Mouse (Mus musculus) limb, embryonic 13.5 days (tissue): ENCODE results near the gene Ctsw. TPM values are rescaled to one million over a fixed set of nuclear protein-coding genes. Genes with fewer than 3 reads are reported as not detected.
A peak's percentile ranks its signal among the peaks of the same experiment; 100 is the strongest.

Source experiments
- ATAC-seq: fragments of 200-750 bp; cut with Nextera tagmentation; 2 replicates; pipeline ENCODE4 v1.8.0; 2017; ENCODE audit warnings: low read depth, moderate number of reproducible peaks, moderate TSS enrichment; ENCODE audit not compliant: low FRiP score
- H3K27ac ChIP-seq: fragments of 300-500 bp; sonication (generic); 2 replicates; pipeline ENCODE4 v1.5.1; 2015; ENCODE audit warnings: inconsistent platforms, mild to moderate bottlenecking, moderate library complexity
- H3K27me3 ChIP-seq: fragments of 300-500 bp; sonication (generic); 2 replicates; pipeline ENCODE4 v1.6.1; 2015; ENCODE audit warnings: mild to moderate bottlenecking, inconsistent platforms
- H3K36me3 ChIP-seq: fragments of 300-500 bp; sonication (generic); 2 replicates; pipeline ENCODE4 v1.6.1; 2015; ENCODE audit warnings: inconsistent platforms, mild to moderate bottlenecking, moderate library complexity
- H3K4me1 ChIP-seq: fragments of 300-500 bp; sonication (generic); 2 replicates; pipeline ENCODE4 v1.6.1; 2015; ENCODE audit warnings: inconsistent platforms
- H3K4me2 ChIP-seq: fragments of 300-500 bp; sonication (generic); replicated peaks from 2 replicates; pipeline ENCODE4 v1.6.1; 2015; ENCODE audit warnings: inconsistent platforms, mild to moderate bottlenecking, moderate library complexity
- H3K4me3 ChIP-seq: fragments of 300-500 bp; sonication (generic); 2 replicates; pipeline ENCODE4 v1.5.1; 2015; ENCODE audit warnings: moderate library complexity, mild to moderate bottlenecking, inconsistent platforms
- H3K9ac ChIP-seq: fragments of 300-500 bp; sonication (generic); 2 replicates; pipeline ENCODE4 v1.6.1; 2015; ENCODE audit warnings: mild to moderate bottlenecking, inconsistent platforms
- H3K9me3 ChIP-seq: fragments of 300-500 bp; sonication (generic); 2 replicates; pipeline ENCODE4 v1.6.1; 2016; ENCODE audit warnings: inconsistent platforms
- WGBS: fragments of 180-500 bp; shearing (Covaris S2); methylation state at CpG from one replicate; pipeline ENCODE4 v1.1.7; 2015; 5-methylcytosine and 5-hydroxymethylcytosine counted together
- polyA plus RNA-seq: library from polyadenylated mRNA; unstranded; fragments of >200 nt; fragmentation: Nextera tagmentation; extraction: Ambion mirVana; gene quantifications from 2 replicates; pipeline ENCODE4 v1.2.1, GENCODE M21; 2015

Ctsw gene
- polyA plus RNA-seq: 1.7 and 2.3 TPM in 2 replicates

DNA sequence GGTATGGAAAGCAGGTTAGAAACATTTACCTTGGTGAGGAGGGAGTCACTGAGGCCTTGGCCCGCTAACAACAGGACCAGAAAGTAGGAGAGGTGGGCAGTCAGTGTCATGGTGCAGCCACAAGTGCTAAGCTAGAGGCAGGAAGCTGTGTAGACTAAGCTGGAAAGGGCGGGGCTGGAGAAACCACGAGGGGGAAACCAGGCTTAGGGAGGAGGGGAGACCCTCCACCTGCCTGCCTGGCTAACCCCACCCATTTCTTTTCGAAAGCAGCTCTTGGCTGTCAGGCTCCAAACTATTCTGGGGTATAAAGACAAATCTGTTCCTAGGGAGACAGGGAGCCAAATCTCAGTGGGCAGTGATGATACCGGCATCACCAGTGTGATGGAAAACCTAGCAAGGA, at the start of gene Ctsw:
Gene Ctsw (minus strand): TSS at position 134 of the 400 bp plus-strand sequence.
- Histone ChIP-seq H3K27ac (no peak within 1 kb of the TSS), H3K9ac (peak within 1 kb of the TSS; percentile 8; the same call in 1 of the 2 replicates)

DNA sequence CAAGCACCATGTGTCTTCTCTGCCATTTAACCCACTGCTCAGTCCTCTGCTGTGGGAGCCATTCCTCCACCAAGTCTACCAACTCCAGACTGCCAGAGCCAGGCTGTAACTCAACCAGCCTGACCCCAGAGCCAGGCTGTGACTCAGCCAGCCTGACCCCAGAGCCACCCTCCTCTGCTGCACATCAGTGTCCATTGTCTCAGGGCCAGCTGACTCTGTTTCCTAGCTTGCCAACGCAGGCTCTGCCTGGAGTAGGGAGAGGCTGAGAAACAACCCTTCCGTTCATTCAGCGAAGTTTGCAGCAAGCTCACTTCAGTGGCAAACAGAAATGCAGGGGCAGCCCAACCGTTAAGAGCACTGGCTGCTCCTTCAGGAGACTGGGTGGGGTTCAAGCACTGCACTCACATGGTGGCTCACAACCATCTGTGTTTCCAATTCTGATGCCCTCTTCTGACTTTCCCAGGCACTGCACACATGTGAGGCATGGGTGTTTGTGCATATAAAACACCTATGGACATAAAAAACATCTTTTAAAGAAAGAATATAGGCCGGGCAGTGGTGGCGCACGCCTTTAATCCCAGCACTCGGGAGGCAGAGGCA, 48.7 kb upstream of the Ctsw start:
- H3K9me3 ChIP-seq: 0 out of 2 replicates have a peak, but pooled peaks cover 5% of the 10 kb centered on the region
- WGBS: 82% methylated on average over 8 of the region's 8 CpGs
- no peaks in the 10 kb centered on the region for H3K36me3 ChIP-seq
- ATAC-seq: no peak
- no peak overlapping the region for H3K4me2 ChIP-seq
- no peak overlapping the region for H3K27ac ChIP-seq
- no peak overlapping the region for H3K4me3 ChIP-seq
- H3K4me1 ChIP-seq: no peaks in the 10 kb centered on the region
- no peaks in the 10 kb centered on the region for H3K27me3 ChIP-seq
- H3K9ac ChIP-seq: no peak overlapping the region

More for the DNA sequence above, at the start of gene Ctsw:
- no peaks in the 10 kb centered on the region for H3K27me3 ChIP-seq
- 59% methylated on average over 5 of the region's 5 CpGs for WGBS
- no peak within 1 kb of the TSS for H3K4me3 ChIP-seq
- peaks cover 47% of the 10 kb centered on the region for H3K36me3 ChIP-seq
- peaks cover 7% of the 10 kb centered on the region for H3K4me1 ChIP-seq
- H3K4me2 ChIP-seq: no peak within 1 kb of the TSS
- no peaks in the 10 kb centered on the region for H3K9me3 ChIP-seq
- ATAC-seq: no peak

GRCm38 (mm10) chr19:5515840-5516777, 47.8 kb upstream of the Ctsw start:
- H3K9me3 ChIP-seq: 0 out of 2 replicates have a peak, but pooled peaks cover 5% of the 10 kb centered on the region
- H3K4me3 ChIP-seq: no peak overlapping the region
- ATAC-seq: no peak
- H3K27me3 ChIP-seq: no peaks in the 10 kb centered on the region
- H3K4me2 ChIP-seq: no peak overlapping the region
- no peak overlapping the region for H3K9ac ChIP-seq
- peaks cover 3% of the 10 kb centered on the region for H3K4me1 ChIP-seq
- 84% methylated on average over 7 of the region's 7 CpGs for WGBS
- H3K36me3 ChIP-seq: no peaks in the 10 kb centered on the region
- no peak overlapping the region; the same call in 1 of the 2 replicates for H3K27ac ChIP-seq

DNA sequence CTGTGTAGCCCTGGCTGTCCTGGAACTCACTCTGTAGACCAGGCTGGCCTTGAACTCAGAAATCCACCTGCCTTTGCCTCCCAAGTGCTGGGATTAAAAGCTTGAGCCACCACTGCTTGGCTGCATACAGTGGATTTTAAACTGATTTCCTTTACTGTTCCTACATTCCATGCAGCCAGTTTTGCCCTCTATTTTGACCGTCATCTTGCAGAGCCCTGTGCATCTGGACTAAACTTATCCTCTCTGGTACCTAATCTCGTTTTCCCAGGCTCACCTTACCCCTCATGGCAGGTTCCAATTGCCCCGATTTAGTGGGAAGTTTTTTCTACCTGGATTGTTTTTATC, 44.7 kb upstream of the Ctsw start:
- 86% methylated on average over 3 of the region's 3 CpGs for WGBS
- no peak overlapping the region for H3K4me3 ChIP-seq
- peaks cover 16% of the 10 kb centered on the region for H3K4me1 ChIP-seq
- no peak overlapping the region for H3K9ac ChIP-seq
- H3K36me3 ChIP-seq: no peaks in the 10 kb centered on the region
- H3K27me3 ChIP-seq: no peaks in the 10 kb centered on the region
- no peak overlapping the region for H3K4me2 ChIP-seq
- ATAC-seq: no peak
- peaks cover 9% of the 10 kb centered on the region for H3K9me3 ChIP-seq
- H3K27ac ChIP-seq: no peak overlapping the region

DNA sequence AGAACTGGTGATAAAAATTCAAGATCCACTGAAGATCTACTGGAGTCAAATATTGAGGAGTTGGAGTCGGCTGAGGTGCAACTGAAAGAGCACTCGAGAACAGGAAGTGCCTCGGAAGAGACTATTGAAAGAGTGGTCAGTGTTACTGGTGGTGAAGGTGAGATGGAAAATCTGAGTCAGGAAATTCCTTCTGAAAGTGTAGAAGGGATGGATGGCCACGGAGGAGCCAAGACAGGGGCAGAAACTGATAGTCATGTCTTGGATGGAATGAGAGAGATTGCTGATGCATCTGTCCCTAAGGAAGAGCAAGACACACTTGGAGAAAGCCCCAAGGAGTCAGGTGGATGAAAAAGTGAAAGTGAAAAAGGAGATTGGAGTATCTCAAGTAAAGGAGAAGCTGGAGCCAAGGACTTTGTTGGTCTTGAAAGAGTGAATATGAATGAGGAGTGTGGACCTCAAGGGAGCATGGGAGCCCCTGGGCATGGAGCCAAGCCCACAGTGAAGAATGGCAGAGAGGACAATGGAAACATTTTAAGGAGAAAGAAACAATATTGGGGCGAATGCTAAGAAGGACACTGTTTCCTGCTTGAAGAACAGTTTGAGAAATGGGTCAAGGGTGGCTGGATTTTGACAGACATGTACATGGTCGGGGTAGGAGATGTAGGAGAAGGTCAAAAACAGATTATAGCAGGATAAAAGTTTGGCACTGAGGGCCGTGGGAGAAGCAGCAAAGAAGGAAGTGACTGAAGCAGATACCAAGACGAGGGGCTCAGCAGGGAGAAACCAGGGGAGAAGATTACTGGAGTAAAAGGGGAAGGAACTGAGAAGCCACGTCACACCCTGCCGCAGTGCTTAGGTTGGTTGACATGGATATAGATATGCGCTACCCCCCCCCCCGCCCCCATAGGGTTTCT, 44.0 kb upstream of the Ctsw start:
- H3K9ac ChIP-seq: no peak overlapping the region
- ATAC-seq: no peak
- no peak overlapping the region for H3K4me2 ChIP-seq
- H3K36me3 ChIP-seq: no peaks in the 10 kb centered on the region
- H3K4me1 ChIP-seq: peaks cover 16% of the 10 kb centered on the region
- H3K4me3 ChIP-seq: no peak overlapping the region
- peaks cover 9% of the 10 kb centered on the region for H3K9me3 ChIP-seq
- WGBS: 82% methylated on average over 12 of the region's 12 CpGs
- no peak overlapping the region for H3K27ac ChIP-seq
- H3K27me3 ChIP-seq: no peaks in the 10 kb centered on the region

- no peak for ATAC-seq
- no peak overlapping the region; the same call in 1 of the 2 replicates for H3K27ac ChIP-seq
- H3K4me1 ChIP-seq: peaks cover 16% of the 10 kb centered on the region
- no peaks in the 10 kb centered on the region for H3K27me3 ChIP-seq
- H3K9ac ChIP-seq: peak overlapping the region; percentile 74
- no peaks in the 10 kb centered on the region for H3K36me3 ChIP-seq
- peaks cover 9% of the 10 kb centered on the region for H3K9me3 ChIP-seq
- H3K4me2 ChIP-seq: peak overlapping the region; percentile 80
- H3K4me3 ChIP-seq: peak overlapping the region; percentile 49
- 53% methylated on average over 15 of the region's 15 CpGs for WGBS
These were observed 42.8 kb upstream of the Ctsw start for GRCm38 (mm10) chr19:5511074-5511632.

- WGBS: 3% methylated on average over 46 of the region's 47 CpGs
- H3K9me3 ChIP-seq: peaks cover 9% of the 10 kb centered on the region
- peak within 1 kb of the TSS; percentile 74 for H3K9ac ChIP-seq
- H3K4me1 ChIP-seq: peaks cover 16% of the 10 kb centered on the region
- ATAC-seq: peak; percentile 99
- H3K36me3 ChIP-seq: no peaks in the 10 kb centered on the region
- peak within 1 kb of the TSS; percentile 49 for H3K4me3 ChIP-seq
- H3K27ac ChIP-seq: peak within 1 kb of the TSS; percentile 35; the same call in 1 of the 2 replicates
- H3K4me2 ChIP-seq: peak within 1 kb of the TSS; percentile 80
- no peaks in the 10 kb centered on the region for H3K27me3 ChIP-seq
These were observed 42.0 kb upstream of the Ctsw start, which contains the start of gene Snx32 for GRCm38 (mm10) chr19:5510031-5511026. Snx32 (minus strand) TSS chr19:5510538.

- H3K9ac ChIP-seq: no peak within 1 kb of the TSS
- no peaks in the 10 kb centered on the region for H3K27me3 ChIP-seq
- no peak within 1 kb of the TSS for H3K4me3 ChIP-seq
- ATAC-seq: no peak
- no peak within 1 kb of the TSS for H3K27ac ChIP-seq
- no peaks in the 10 kb centered on the region for H3K4me1 ChIP-seq
- no peak within 1 kb of the TSS for H3K4me2 ChIP-seq
- H3K36me3 ChIP-seq: 0 out of 2 replicates have a peak, but pooled peaks cover 4% of the 10 kb centered on the region
- 43% methylated on average over 17 of the region's 17 CpGs for WGBS
- H3K9me3 ChIP-seq: no peaks in the 10 kb centered on the region; the same call in 1 of the 2 replicates
These were observed 35.4 kb upstream of the Ctsw start, which contains the start of gene 1700020D05Rik for GRCm38 (mm10) chr19:5503687-5504086. 1700020D05Rik (minus strand) TSS chr19:5503787.

DNA sequence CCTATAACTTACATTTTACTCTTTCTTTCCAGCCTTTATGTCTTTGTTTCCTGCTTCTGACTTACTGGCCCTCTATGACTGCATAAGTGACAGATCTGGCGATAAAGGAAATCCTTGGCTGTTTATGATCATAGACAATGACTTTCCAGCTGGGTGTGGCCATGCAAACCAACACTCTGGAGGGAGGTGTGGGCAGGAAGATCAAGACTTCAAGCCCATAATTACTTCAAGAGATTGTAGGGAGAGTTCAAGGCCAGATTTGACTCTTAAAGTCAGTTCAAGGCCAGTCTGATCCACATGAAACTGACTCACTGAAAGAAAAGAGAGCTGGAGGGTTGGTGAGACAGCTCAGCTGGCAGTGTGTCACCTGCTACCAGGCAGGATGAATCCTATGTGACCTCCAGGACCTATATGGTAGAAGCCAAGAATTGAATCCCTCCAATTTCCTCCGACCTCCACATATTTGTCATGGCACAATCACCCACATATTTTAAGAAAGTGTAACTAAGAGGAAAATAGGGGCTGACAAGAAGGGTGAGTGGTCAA, 32.1 kb upstream of the Ctsw start:
- Histone ChIP-seq H3K36me3 (peaks cover 32% of the 10 kb centered on the region), H3K27me3 (no peaks in the 10 kb centered on the region), H3K4me3 (no peak overlapping the region), H3K27ac (no peak overlapping the region), H3K9me3 (no peaks in the 10 kb centered on the region), H3K4me1 (no peaks in the 10 kb centered on the region), H3K4me2 (no peak overlapping the region), H3K9ac (no peak overlapping the region)
- WGBS: 91% methylated on average over 2 of the region's 2 CpGs
- no peak for ATAC-seq

DNA sequence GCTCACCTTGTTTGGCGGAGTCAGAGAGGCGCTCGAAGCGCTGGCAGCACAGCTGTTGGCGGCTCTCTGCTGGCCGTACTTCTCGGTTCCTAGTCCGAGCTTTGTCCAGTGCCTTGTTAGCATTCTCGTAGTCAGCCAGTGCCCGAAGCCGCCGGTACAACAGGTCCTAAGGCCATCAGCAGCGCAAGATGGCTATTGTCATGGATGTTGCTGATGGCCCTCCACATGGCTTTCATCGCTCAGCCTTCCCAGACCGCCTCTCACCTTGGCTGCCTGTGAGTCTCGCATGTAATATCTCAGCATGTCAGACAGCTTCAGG, 27.7 kb upstream of the Ctsw start:
- H3K27ac ChIP-seq: no peak overlapping the region
- peaks cover 63% of the 10 kb centered on the region for H3K36me3 ChIP-seq
- WGBS: 87% methylated on average over 16 of the region's 16 CpGs
- no peaks in the 10 kb centered on the region for H3K9me3 ChIP-seq
- H3K4me1 ChIP-seq: peaks cover 13% of the 10 kb centered on the region
- no peak for ATAC-seq
- no peak overlapping the region for H3K9ac ChIP-seq
- H3K27me3 ChIP-seq: no peaks in the 10 kb centered on the region
- no peak overlapping the region for H3K4me2 ChIP-seq
- no peak overlapping the region for H3K4me3 ChIP-seq
